Mouse (Mus musculus) left cerebral cortex, postnatal 4 days (tissue): ENCODE results near the gene Nkain2. TPM values are rescaled to one million over a fixed set of nuclear protein-coding genes. Genes with fewer than 3 reads are reported as not detected.
A peak's percentile ranks its signal among the peaks of the same experiment; 100 is the strongest.
"Not testable (repeated sequence)": the region's sequence is repeated elsewhere in the genome, so short reads cannot be mapped to it uniquely, and the experiment has no call there.

Source experiments
- DNase-seq: peaks from one replicate; pipeline ENCODE4 v3.0.0-alpha.2; 2022
- intact Hi-C: fragments of 180-260 bp; cut with DNase I; formaldehyde crosslinking; loops from one replicate; pipeline ENCODE4 v1.15.1; 2025
- total RNA-seq, 2 experiments: library from RNA; stranded (reverse); gene quantifications; 2 replicates each; pipeline ENCODE4 v1.2.3; 2021

Nkain2 gene
- total RNA-seq, 2 experiments from 2014 or later: 49.2 to 49.7 TPM

GRCm38 (mm10) chr10:32182951-32183350 lies 707.3 kb downstream of the Nkain2 start:
- intact Hi-C loops: no loop called here
- DNase-seq: no peak

- intact Hi-C loops: no loop called here
- no peak for DNase-seq
Observed at GRCm38 (mm10) chr10:32091354-32091753, 798.9 kb downstream of the Nkain2 start.

GRCm38 (mm10) chr10:32060396-32060795 lies 829.9 kb downstream of the Nkain2 start:
- intact Hi-C loops: no loop called here
- DNase-seq: no peak

- no peak for DNase-seq
- intact Hi-C loops: no loop called here
Observed at GRCm38 (mm10) chr10:32058251-32058650, 832.0 kb downstream of the Nkain2 start.

GRCm38 (mm10) chr10:32052546-32053295 lies 837.5 kb downstream of the Nkain2 start:
- intact Hi-C loops: no loop called here
- no peak for DNase-seq

- intact Hi-C loops: no loop called here
- no peak for DNase-seq
Observed at GRCm38 (mm10) chr10:32052045-32052444, 838.2 kb downstream of the Nkain2 start.

GRCm38 (mm10) chr10:32029996-32030395 lies 860.3 kb downstream of the Nkain2 start:
- intact Hi-C loops: no loop called here
- DNase-seq: no peak

- no peak for DNase-seq
- intact Hi-C loops: no loop called here
Observed at GRCm38 (mm10) chr10:32018385-32018784, 871.9 kb downstream of the Nkain2 start.

GRCm38 (mm10) chr10:32001216-32001753 lies 889.0 kb downstream of the Nkain2 start:
- DNase-seq: no peak
- intact Hi-C loops: no loop called here

- intact Hi-C loops: no loop called here
- DNase-seq: no peak
Observed at GRCm38 (mm10) chr10:31993205-31993604, 897.1 kb downstream of the Nkain2 start.

- no peak for DNase-seq
- intact Hi-C loops: no loop called here
Observed at GRCm38 (mm10) chr10:31978387-31978786, 911.9 kb downstream of the Nkain2 start.

GRCm38 (mm10) chr10:31947178-31947726 lies 943.0 kb downstream of the Nkain2 start:
- no peak for DNase-seq
- intact Hi-C loops: no loop called here

GRCm38 (mm10) chr10:31931961-31932360 lies 958.3 kb downstream of the Nkain2 start:
- intact Hi-C loops: no loop called here
- DNase-seq: no peak

- no peak for DNase-seq
- intact Hi-C loops: no loop called here
Observed at GRCm38 (mm10) chr10:31927657-31928056, 962.6 kb downstream of the Nkain2 start.

- intact Hi-C loops, DNase-seq: not testable (repeated sequence)
Observed at GRCm38 (mm10) chr10:31920901-31921300, 969.4 kb downstream of the Nkain2 start.

- intact Hi-C loops: no loop called here
- no peak for DNase-seq
Observed at GRCm38 (mm10) chr10:31907488-31907887, 982.8 kb downstream of the Nkain2 start.

- no peak for DNase-seq
- intact Hi-C loops: no loop called here
Observed at GRCm38 (mm10) chr10:31899501-31899900, 990.8 kb downstream of the Nkain2 start.

GRCm38 (mm10) chr10:31873323-31873895 lies 1016.9 kb downstream of the Nkain2 start:
- peak; percentile 55 for DNase-seq
- intact Hi-C loops: no loop called here

GRCm38 (mm10) chr10:31868275-31868674 lies 1022.0 kb downstream of the Nkain2 start:
- intact Hi-C loops: no loop called here
- no peak for DNase-seq

- DNase-seq: no peak
- intact Hi-C loops: no loop called here
Observed at GRCm38 (mm10) chr10:31827041-31827440, 1063.2 kb downstream of the Nkain2 start.

- no peak for DNase-seq
- intact Hi-C loops: no loop called here
Observed at GRCm38 (mm10) chr10:31812543-31812942, 1077.7 kb downstream of the Nkain2 start.
